Mouse (Mus musculus) hindbrain, embryonic 16.5 days (tissue): ENCODE measurements at regions not wholly inside any gene's neighbourhood (a gene's known extent, or its start where the extent isn't known, plus 50 kb on each side); places are given as distances from the start of the nearest gene placed in this dataset.

Experiments
- ATAC-seq: fragments of 200-750 bp; cut with Nextera tagmentation; 2 replicates; pipeline ENCODE4 v1.8.0; 2017; ENCODE audit warnings: moderate TSS enrichment, moderate library complexity
- H3K27ac ChIP-seq: fragments of 300-500 bp; sonication (generic); 2 replicates; pipeline ENCODE4 v1.5.1; 2014; ENCODE audit warnings: low read depth, mild to moderate bottlenecking, control low read depth, low read length, moderate library complexity
- H3K27me3 ChIP-seq: fragments of 300-500 bp; sonication (generic); replicated peaks from 2 replicates; pipeline ENCODE4 v1.6.1; 2014; ENCODE audit warnings: low read length; ENCODE audit not compliant: control insufficient read depth, insufficient read depth
- H3K36me3 ChIP-seq: fragments of 300-500 bp; sonication (generic); 2 replicates; pipeline ENCODE4 v1.6.1; 2014; ENCODE audit warnings: mild to moderate bottlenecking, low read length, moderate library complexity, mixed read lengths; ENCODE audit not compliant: control insufficient read depth, insufficient read depth
- H3K4me1 ChIP-seq: fragments of 300-500 bp; sonication (generic); 2 replicates; pipeline ENCODE4 v1.6.1; 2014; ENCODE audit warnings: low read depth, low read length; ENCODE audit not compliant: control insufficient read depth, insufficient read depth
- H3K4me2 ChIP-seq: fragments of 300-500 bp; sonication (generic); 2 replicates; pipeline ENCODE4 v1.6.1; 2014; ENCODE audit warnings: mild to moderate bottlenecking, low read length, control low read depth, moderate library complexity
- H3K4me3 ChIP-seq: fragments of 300-500 bp; sonication (generic); 2 replicates; pipeline ENCODE4 v1.5.1; 2014; ENCODE audit warnings: mild to moderate bottlenecking, low read length, control low read depth, moderate library complexity
- H3K9ac ChIP-seq: fragments of 300-500 bp; sonication (generic); 2 replicates; pipeline ENCODE4 v1.6.1; 2014; ENCODE audit warnings: low read depth, mild to moderate bottlenecking, control low read depth, low read length, moderate library complexity
- H3K9me3 ChIP-seq: fragments of 300-500 bp; sonication (generic); 2 replicates; pipeline ENCODE4 v1.6.1; 2014; ENCODE audit warnings: mild to moderate bottlenecking, low read length, moderate library complexity; ENCODE audit not compliant: control insufficient read depth
- WGBS: fragments of 180-500 bp; shearing (Covaris S2); extraction: QIAGEN DNeasy Blood & Tissue Kit; methylation state at CpG from one replicate; pipeline ENCODE4 v1.1.7; 2014; 5-methylcytosine and 5-hydroxymethylcytosine counted together

GRCm38 (mm10) chrX:11722730-11723129, 395.1 kb downstream of the H2al1j start:
- Histone ChIP-seq H3K4me3 (no peak overlapping the region), H3K4me2 (no peak overlapping the region), H3K27ac (no peak overlapping the region), H3K4me1 (no peaks in the 10 kb centered on the region; the same call in 1 of the 2 replicates), H3K9ac (no peak overlapping the region), H3K27me3 (no peaks in the 10 kb centered on the region), H3K9me3 (no peaks in the 10 kb centered on the region; the same call in 1 of the 2 replicates), H3K36me3 (no peaks in the 10 kb centered on the region)
- WGBS, result 69% methylated on average over 4 of the region's 4 CpGs
- ATAC-seq, result no peak

DNA sequence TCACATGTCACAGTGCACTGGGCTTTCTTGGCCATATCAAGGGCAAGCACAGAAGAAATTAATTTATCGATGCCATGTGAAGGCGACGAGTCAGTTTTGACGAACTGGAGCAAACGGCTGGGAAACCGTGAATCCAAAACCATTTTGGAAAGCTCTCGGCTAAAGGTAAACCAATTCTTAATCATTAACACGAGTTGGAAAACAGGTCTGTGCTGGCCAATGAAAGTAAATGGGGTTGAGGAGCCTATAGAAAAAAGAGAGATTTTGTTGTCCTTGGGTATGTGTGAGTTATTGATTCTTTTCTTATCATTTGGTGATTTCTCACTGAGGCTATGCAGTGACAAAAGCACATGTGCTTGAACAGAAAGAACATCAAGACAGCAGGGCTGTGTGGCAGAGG, 397.1 kb downstream of the H2al1j start:
- Histone ChIP-seq H3K36me3 (no peaks in the 10 kb centered on the region), H3K9me3 (no peaks in the 10 kb centered on the region; the same call in 1 of the 2 replicates), H3K27me3 (no peaks in the 10 kb centered on the region), H3K9ac (no peak overlapping the region), H3K4me2 (no peak overlapping the region), H3K27ac (no peak overlapping the region), H3K4me1 (no peaks in the 10 kb centered on the region; the same call in 1 of the 2 replicates), H3K4me3 (no peak overlapping the region)
- no peak for ATAC-seq
- 91% methylated on average over 8 of the region's 8 CpGs for WGBS

DNA sequence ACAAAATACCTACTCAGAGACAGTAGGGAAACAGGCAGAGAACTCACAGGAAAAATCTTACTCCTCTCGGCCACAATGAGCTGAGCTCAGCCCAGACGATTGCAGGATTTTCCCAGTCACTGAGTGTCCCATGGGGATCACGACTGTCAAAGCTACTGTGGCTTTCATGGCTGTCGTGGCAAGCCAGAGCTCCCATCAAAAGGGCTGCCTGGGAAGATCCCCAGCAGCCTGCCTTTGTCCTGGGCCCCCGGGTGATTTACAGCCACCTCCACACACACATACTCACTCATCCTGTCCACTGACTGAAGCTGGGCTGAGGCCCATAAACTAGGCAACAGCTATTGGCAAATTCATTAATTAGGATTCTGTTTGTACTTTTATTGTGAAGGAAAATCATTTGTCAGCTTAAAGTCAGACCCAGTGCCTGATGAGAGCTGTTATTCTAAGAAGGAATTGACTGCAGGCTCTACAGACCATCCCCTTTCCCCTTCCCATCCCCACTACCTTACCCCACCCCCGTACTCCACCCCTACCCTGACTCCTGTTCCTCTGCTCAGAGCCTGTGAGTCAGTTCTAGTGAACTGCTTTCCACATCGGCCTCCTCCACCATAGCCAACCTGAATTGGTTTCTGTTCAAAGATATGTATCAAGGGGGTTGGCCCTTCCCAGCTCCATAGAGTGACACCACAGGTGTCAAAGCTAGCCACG, 399.1 kb downstream of the H2al1j start:
- 33% methylated on average over 8 of the region's 8 CpGs for WGBS
- no peaks in the 10 kb centered on the region for H3K27me3 ChIP-seq
- H3K4me1 ChIP-seq, result no peaks in the 10 kb centered on the region; the same call in 1 of the 2 replicates
- no peak overlapping the region for H3K9ac ChIP-seq
- H3K36me3 ChIP-seq, result no peaks in the 10 kb centered on the region
- no peaks in the 10 kb centered on the region; the same call in 1 of the 2 replicates for H3K9me3 ChIP-seq
- H3K4me3 ChIP-seq, result no peak overlapping the region
- no peak overlapping the region for H3K27ac ChIP-seq
- H3K4me2 ChIP-seq, result no peak overlapping the region
- 0 out of 2 replicates have a peak, but pooled peaks have one; percentile 27 for ATAC-seq

- no peak for ATAC-seq
- Histone ChIP-seq H3K4me2 (no peak overlapping the region), H3K27ac (no peak overlapping the region), H3K9me3 (no peaks in the 10 kb centered on the region; the same call in 1 of the 2 replicates), H3K36me3 (no peaks in the 10 kb centered on the region), H3K27me3 (no peaks in the 10 kb centered on the region), H3K4me3 (no peak overlapping the region), H3K4me1 (no peaks in the 10 kb centered on the region; the same call in 1 of the 2 replicates), H3K9ac (no peak overlapping the region)
- WGBS, result 88% methylated on average over 4 of the region's 4 CpGs
Measured at GRCm38 (mm10) chrX:11728481-11728880, 400.9 kb downstream of the H2al1j start.

DNA sequence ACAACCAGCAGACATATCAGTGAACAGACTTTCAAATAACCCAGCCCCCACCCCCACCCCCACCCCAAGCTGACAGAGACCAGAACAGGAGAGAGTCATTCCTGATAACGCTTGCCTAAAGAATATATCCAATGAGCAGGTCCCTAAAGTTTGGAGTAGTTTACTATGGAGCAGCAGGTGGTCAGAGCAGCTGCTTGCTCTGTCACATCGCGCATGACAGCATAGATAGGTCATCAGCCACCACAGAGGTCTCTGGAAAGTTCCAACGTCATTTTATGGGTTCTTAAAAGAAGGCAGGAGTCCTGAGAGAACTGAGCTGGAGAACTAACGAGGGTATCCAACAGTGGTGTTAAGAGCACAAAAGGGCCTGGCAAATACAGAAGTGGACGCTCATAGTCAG, 402.4 kb downstream of the H2al1j start:
- peaks cover 2% of the 10 kb centered on the region; the same call in 1 of the 2 replicates for H3K4me1 ChIP-seq
- no peak overlapping the region for H3K4me3 ChIP-seq
- no peak overlapping the region for H3K27ac ChIP-seq
- no peak for ATAC-seq
- no peaks in the 10 kb centered on the region for H3K9me3 ChIP-seq
- no peak overlapping the region for H3K9ac ChIP-seq
- WGBS, result 71% methylated on average over 6 of the region's 6 CpGs
- H3K27me3 ChIP-seq, result peaks cover 3% of the 10 kb centered on the region; the same call in 1 of the 2 replicates
- H3K4me2 ChIP-seq, result no peak overlapping the region
- H3K36me3 ChIP-seq, result no peaks in the 10 kb centered on the region

GRCm38 (mm10) chrX:11732371-11732770, 404.7 kb downstream of the H2al1j start:
- Histone ChIP-seq H3K4me1 (peaks cover 4% of the 10 kb centered on the region; the same call in 1 of the 2 replicates), H3K4me3 (no peak overlapping the region), H3K9me3 (no peaks in the 10 kb centered on the region), H3K27me3 (peaks cover 3% of the 10 kb centered on the region; the same call in 1 of the 2 replicates), H3K27ac (no peak overlapping the region), H3K9ac (no peak overlapping the region), H3K4me2 (no peak overlapping the region), H3K36me3 (no peaks in the 10 kb centered on the region)
- WGBS, result 88% methylated on average over 2 of the region's 2 CpGs
- no peak for ATAC-seq

DNA sequence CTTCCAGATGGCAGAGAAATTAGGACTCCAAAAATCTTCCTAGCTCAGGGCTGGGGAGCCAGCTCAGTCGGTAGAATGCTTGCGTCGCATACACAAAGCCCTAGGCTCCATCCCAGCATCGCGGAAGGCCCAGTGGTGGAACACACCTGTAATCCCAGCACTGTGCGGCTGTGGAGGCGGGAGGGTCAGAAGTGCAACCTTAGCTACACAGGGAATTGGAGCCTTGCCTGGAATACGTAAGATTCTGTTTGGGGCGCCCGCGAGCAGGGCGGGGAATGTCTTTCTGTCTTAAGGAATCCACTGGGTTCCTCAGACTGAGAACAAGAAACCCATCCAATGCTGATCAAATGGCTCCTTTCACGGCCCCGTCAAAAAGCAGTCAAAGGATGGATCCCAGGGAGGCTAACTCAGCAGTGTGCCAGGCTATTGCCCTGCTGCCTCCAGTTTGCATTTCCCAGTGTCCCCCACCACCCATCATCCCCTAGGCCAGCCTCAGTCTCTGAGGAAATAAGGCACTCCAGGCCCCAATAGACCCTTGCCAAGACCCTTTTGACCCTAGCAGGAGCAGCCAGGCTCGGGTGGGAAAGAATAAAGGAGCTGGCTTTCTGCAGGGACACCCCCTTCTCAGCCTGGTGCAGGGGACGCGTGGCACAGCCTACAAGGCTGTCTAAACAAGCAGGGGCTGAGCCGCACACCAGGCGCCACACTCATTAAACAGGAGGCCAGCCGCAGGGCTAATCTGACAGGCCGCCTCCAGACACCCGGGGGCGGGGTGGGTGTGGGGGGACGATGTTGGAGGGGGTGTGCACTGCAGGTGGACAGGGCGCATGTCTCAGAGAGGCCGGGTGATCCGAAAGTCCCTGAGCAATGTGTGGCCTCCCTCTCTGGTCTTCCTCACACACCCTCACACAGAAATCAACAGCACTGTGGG, 407.1 kb downstream of the H2al1j start:
- Histone ChIP-seq H3K27ac (no peak overlapping the region; the same call in 1 of the 2 replicates), H3K9ac (no peak overlapping the region), H3K4me3 (no peak overlapping the region), H3K4me1 (peaks cover 4% of the 10 kb centered on the region; the same call in 1 of the 2 replicates), H3K36me3 (no peaks in the 10 kb centered on the region), H3K27me3 (peaks cover 4% of the 10 kb centered on the region), H3K9me3 (no peaks in the 10 kb centered on the region), H3K4me2 (no peak overlapping the region)
- ATAC-seq, result peak; percentile 66
- 26% methylated on average over 27 of the region's 27 CpGs for WGBS

GRCm38 (mm10) chrX:11735516-11736170, 408.0 kb downstream of the H2al1j start:
- Histone ChIP-seq H3K4me1 (peaks cover 4% of the 10 kb centered on the region; the same call in 1 of the 2 replicates), H3K9me3 (no peaks in the 10 kb centered on the region), H3K36me3 (no peaks in the 10 kb centered on the region), H3K27ac (no peak overlapping the region; the same call in 1 of the 2 replicates), H3K4me3 (no peak overlapping the region), H3K9ac (no peak overlapping the region), H3K27me3 (peaks cover 4% of the 10 kb centered on the region), H3K4me2 (no peak overlapping the region)
- 37% methylated on average over 17 of the region's 17 CpGs for WGBS
- peak; percentile 67 for ATAC-seq
